Mouse (Mus musculus) cortical plate, adult 2 months (tissue): Measurements from ENCODE around the gene Ranbp9. TPM values are rescaled to one million over a fixed set of nuclear protein-coding genes. Genes with fewer than 3 reads are reported as not detected.

Source experiments
- H3K27ac ChIP-seq: fragments of 200-500 bp; 2 replicates; pipeline ENCODE4 v1.5.1; 2012; ENCODE audit warnings: low read length, control low read depth, inconsistent platforms; ENCODE audit not compliant: insufficient read depth
- H3K4me1 ChIP-seq: fragments of 200-500 bp; 2 replicates; pipeline ENCODE4 v1.6.1; 2011; ENCODE audit warnings: low read length; ENCODE audit not compliant: control insufficient read depth, insufficient read depth
- H3K4me3 ChIP-seq: fragments of 200-500 bp; 2 replicates; pipeline ENCODE4 v1.5.1; 2011; ENCODE audit warnings: mild to moderate bottlenecking, low read length, control low read depth; ENCODE audit not compliant: insufficient read depth
- CTCF ChIP-seq: fragments of 200-500 bp; IDR thresholded peaks from 2 replicates; pipeline ENCODE4 v1.5.1; 2011; ENCODE audit warnings: mild to moderate bottlenecking, control low read depth, low read length; ENCODE audit not compliant: insufficient read depth; ENCODE audit errors: extremely low read depth
- POLR2A ChIP-seq: fragments of 200-500 bp; IDR thresholded peaks from 2 replicates; pipeline ENCODE4 v1.6.1; 2011; ENCODE audit warnings: mild to moderate bottlenecking, low read length, control low read depth; ENCODE audit not compliant: insufficient read depth; ENCODE audit errors: extremely low read depth
- polyA plus RNA-seq: library from polyadenylated mRNA; depleted of rRNA; stranded (reverse); fragments of >200 nt; gene quantifications from 2 replicates; pipeline ENCODE4 v1.2.3, GENCODE M21; 2012; rRNA removed

Ranbp9 gene
- polyA plus RNA-seq, 1 experiment, result 70.7 TPM

DNA sequence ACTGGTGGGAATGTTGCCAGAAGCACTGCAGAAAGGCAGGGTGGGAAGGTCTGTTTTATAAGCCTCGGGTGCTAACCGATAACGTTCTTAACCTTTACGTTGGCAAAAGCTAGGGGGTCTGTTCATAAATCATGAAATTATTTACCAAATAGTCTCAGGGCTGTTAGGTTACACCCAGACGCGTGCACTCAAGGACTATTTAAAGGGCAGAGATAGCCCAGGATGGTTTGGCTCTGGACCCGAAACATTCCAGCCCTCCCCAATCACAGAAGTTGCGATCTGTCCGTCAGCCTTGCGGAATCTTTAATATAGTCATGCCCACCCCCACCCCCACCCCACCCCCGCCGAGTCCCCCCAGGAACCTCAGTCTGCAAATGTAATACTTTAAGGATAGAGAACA is 126.7 kb downstream of the Ranbp9 start:
- Histone ChIP-seq H3K27ac (no peak overlapping the region), H3K4me3 (no peak overlapping the region), H3K4me1 (no peaks in the 10 kb centered on the region; the same call in 1 of the 2 replicates)
- no peak for TF ChIP-seq POLR2A
- no peak for TF ChIP-seq CTCF

DNA sequence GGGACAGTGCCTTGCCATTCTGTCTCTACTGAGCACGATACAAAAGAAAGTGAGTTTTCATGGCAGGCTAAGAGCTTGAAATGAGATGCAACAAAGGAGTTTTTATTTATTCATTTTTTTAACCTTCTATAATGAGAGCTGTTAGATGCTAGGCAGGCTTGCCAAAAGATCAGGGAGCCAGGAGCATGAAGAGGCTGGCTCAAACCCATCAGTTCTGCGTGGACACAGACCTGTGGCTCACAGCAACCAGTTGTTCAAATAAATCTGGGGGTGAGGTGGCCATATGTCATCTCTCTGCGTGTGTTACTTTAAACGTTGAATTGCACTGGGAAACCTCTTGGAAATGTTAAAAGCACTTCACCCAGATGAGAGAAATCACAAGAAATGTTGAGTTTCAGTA is 127.7 kb downstream of the Ranbp9 start:
- Histone ChIP-seq H3K27ac (no peak overlapping the region), H3K4me1 (no peaks in the 10 kb centered on the region; the same call in 1 of the 2 replicates), H3K4me3 (no peak overlapping the region)
- TF ChIP-seq CTCF (no peak), POLR2A (no peak)

Other genes with a start within 250 kb of the Ranbp9 start
- 39.7 and 42.1 TPM in 2 replicates for gene Gfod1, start 177.1 kb downstream of the Ranbp9 start, polyA plus RNA-seq
- gene Sirt5, start 115.8 kb downstream of the Ranbp9 start, polyA plus RNA-seq, result 19.0 and 20.1 TPM in 2 replicates
- gene Nol7, start 82.9 kb downstream of the Ranbp9 start, polyA plus RNA-seq, result 68.6 and 70.8 TPM in 2 replicates
- gene Mcur1, start 78.9 kb upstream of the Ranbp9 start, polyA plus RNA-seq, result 24.5 and 26.1 TPM in 2 replicates
- gene Rnf182, start 134.4 kb upstream of the Ranbp9 start, polyA plus RNA-seq, result 7.3 and 9.1 TPM in 2 replicates